Mouse (Mus musculus) midbrain, embryonic 16.5 days (tissue): Measurements from ENCODE around the gene Grhl1. TPM values are rescaled to one million over a fixed set of nuclear protein-coding genes. Genes with fewer than 3 reads are reported as not detected.

Experiments
- ATAC-seq: fragments of 200-750 bp; cut with Nextera tagmentation; 2 replicates; pipeline ENCODE4 v1.8.0; 2017; ENCODE audit warnings: moderate TSS enrichment
- H3K27ac ChIP-seq: fragments of 300-500 bp; sonication (generic); 2 replicates; pipeline ENCODE4 v1.5.1; 2014; ENCODE audit warnings: mild to moderate bottlenecking, low read length, mixed read lengths
- H3K27me3 ChIP-seq: fragments of 300-500 bp; sonication (generic); 2 replicates; pipeline ENCODE4 v1.6.1; 2014; ENCODE audit warnings: low read depth, low read length, mixed read lengths; ENCODE audit not compliant: control insufficient read depth, insufficient read depth
- H3K36me3 ChIP-seq: fragments of 300-500 bp; sonication (generic); 2 replicates; pipeline ENCODE4 v1.6.1; 2014; ENCODE audit warnings: mild to moderate bottlenecking, low read length, moderate library complexity, mixed read lengths; ENCODE audit not compliant: control insufficient read depth, insufficient read depth
- H3K4me1 ChIP-seq: fragments of 300-500 bp; sonication (generic); 2 replicates; pipeline ENCODE4 v1.6.1; 2014; ENCODE audit warnings: mild to moderate bottlenecking, low read length, mixed read lengths; ENCODE audit not compliant: control insufficient read depth, insufficient read depth
- H3K4me2 ChIP-seq: fragments of 300-500 bp; sonication (generic); 2 replicates; pipeline ENCODE4 v1.6.1; 2014; ENCODE audit warnings: mild to moderate bottlenecking, low read length, mixed read lengths
- H3K4me3 ChIP-seq: fragments of 300-500 bp; sonication (generic); 2 replicates; pipeline ENCODE4 v1.5.1; 2014; ENCODE audit warnings: low read depth, mild to moderate bottlenecking, low read length, moderate library complexity, mixed read lengths
- H3K9ac ChIP-seq: fragments of 300-500 bp; sonication (generic); 2 replicates; pipeline ENCODE4 v1.6.1; 2014; ENCODE audit warnings: low read depth, low read length, mixed read lengths
- H3K9me3 ChIP-seq: fragments of 300-500 bp; sonication (generic); replicated peaks from 2 replicates; pipeline ENCODE4 v1.6.1; 2014; ENCODE audit warnings: mild to moderate bottlenecking, low read length, mixed read lengths; ENCODE audit not compliant: control insufficient read depth, poor library complexity, severe bottlenecking
- WGBS: fragments of 180-500 bp; shearing (Covaris S2); extraction: QIAGEN DNeasy Blood & Tissue Kit; methylation state at CpG from one replicate; pipeline ENCODE4 v1.1.7; 2014; 5-methylcytosine and 5-hydroxymethylcytosine counted together
- polyA plus RNA-seq: library from polyadenylated mRNA; unstranded; fragments of >200 nt; fragmentation: Nextera tagmentation; extraction: Ambion mirVana; gene quantifications from 2 replicates; pipeline ENCODE4 v1.2.1, GENCODE M21; 2015

Grhl1 gene
- polyA plus RNA-seq, 1 experiment from 2014 or later, result 1.7 TPM

GRCm38 (mm10) chr12:24645901-24646300 lies 73.8 kb downstream of the Grhl1 start:
- Histone ChIP-seq H3K9ac (no peak overlapping the region), H3K27me3 (no peaks in the 10 kb centered on the region), H3K36me3 (no peaks in the 10 kb centered on the region), H3K27ac (no peak overlapping the region), H3K4me2 (no peak overlapping the region), H3K4me1 (peaks cover 10% of the 10 kb centered on the region), H3K9me3 (no peaks in the 10 kb centered on the region), H3K4me3 (no peak overlapping the region)
- no peak for ATAC-seq
- WGBS, result 81% methylated on average over 6 of the region's 6 CpGs

DNA sequence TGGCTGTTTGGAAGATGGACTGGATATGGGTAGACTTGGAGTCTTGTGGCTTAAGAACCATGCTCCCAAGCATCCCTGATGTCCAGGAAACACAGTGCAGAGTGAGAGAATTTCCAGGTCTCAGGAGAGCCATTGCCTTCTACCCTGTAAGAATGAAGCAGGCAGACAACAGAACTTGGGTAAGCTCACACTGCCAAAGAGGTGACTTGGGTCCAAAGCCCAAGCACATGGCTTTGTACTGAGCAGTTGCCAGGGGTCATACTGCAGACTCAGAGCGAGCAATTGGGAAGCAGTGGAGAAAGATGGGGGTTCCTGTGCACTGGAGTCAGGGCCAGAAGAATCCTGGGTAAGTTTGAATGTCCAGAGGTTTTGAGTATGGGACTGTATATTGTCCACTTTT lies 76.0 kb downstream of the Grhl1 start:
- Histone ChIP-seq H3K4me2 (no peak overlapping the region), H3K27me3 (no peaks in the 10 kb centered on the region), H3K4me3 (no peak overlapping the region), H3K9me3 (no peaks in the 10 kb centered on the region), H3K27ac (no peak overlapping the region), H3K9ac (no peak overlapping the region), H3K4me1 (peaks cover 18% of the 10 kb centered on the region), H3K36me3 (no peaks in the 10 kb centered on the region)
- 62% methylated on average over 1 of the region's 1 CpGs for WGBS
- ATAC-seq, result no peak

- H3K4me2 ChIP-seq, result peak overlapping the region; percentile 75
- ATAC-seq, result peak; percentile 22
- H3K27ac ChIP-seq, result peak overlapping the region; percentile 90
- no peaks in the 10 kb centered on the region for H3K9me3 ChIP-seq
- H3K9ac ChIP-seq, result peak overlapping the region; percentile 97
- peak overlapping the region; percentile 91 for H3K4me3 ChIP-seq
- no peaks in the 10 kb centered on the region for H3K27me3 ChIP-seq
- H3K4me1 ChIP-seq, result peaks cover 21% of the 10 kb centered on the region
- 4% methylated on average over 22 of the region's 22 CpGs for WGBS
- H3K36me3 ChIP-seq, result peaks cover 8% of the 10 kb centered on the region; the same call in 1 of the 2 replicates
These were observed 78.5 kb downstream of the Grhl1 start for GRCm38 (mm10) chr12:24650415-24651062.

DNA sequence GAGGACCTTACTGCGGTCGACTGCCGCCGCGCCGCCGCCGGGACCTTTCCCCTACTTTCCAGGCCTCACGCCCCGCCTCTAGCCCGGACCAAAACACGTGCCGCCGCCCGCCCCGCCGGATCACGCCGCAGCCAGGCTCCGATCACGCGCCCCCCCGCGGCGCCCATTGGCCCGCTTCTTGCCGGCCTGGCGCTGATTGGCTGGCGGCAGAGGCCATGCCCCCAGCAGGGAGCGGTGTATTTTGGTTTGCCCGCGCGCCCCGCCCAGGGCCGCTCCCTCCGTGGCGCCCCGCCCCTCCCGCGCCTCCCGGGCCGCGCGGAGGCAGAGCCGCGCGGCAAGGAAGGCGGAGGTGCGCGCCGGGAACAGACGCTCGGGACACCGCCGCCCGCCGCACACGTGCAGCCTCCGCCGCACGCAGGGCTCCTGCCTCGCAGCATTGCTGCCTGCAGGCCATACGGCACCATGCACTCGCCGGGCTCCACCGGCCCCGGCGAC lies 79.0 kb downstream of the Grhl1 start, which contains the start of gene Klf11:
Gene Klf11, plus strand, starts transcription at position 212 of the 495 bp plus-strand sequence.
- Histone ChIP-seq H3K4me3 (peak within 1 kb of the TSS; percentile 91), H3K27ac (peak within 1 kb of the TSS; percentile 90), H3K9ac (peak within 1 kb of the TSS; percentile 97), H3K9me3 (no peaks in the 10 kb centered on the region), H3K4me1 (peaks cover 22% of the 10 kb centered on the region), H3K4me2 (peak within 1 kb of the TSS; percentile 75), H3K27me3 (no peaks in the 10 kb centered on the region), H3K36me3 (peaks cover 11% of the 10 kb centered on the region; the same call in 1 of the 2 replicates)
- under 1% methylated on average over 47 of the region's 68 CpGs for WGBS
- peak; percentile 92 for ATAC-seq

GRCm38 (mm10) chr12:24651642-24652342 lies 79.7 kb downstream of the Grhl1 start:
- H3K27ac ChIP-seq, result peak overlapping the region; percentile 90
- ATAC-seq, result peak; percentile 83
- H3K4me3 ChIP-seq, result peak overlapping the region; percentile 91
- peaks cover 29% of the 10 kb centered on the region for H3K4me1 ChIP-seq
- H3K36me3 ChIP-seq, result peaks cover 11% of the 10 kb centered on the region; the same call in 1 of the 2 replicates
- no peaks in the 10 kb centered on the region for H3K27me3 ChIP-seq
- H3K4me2 ChIP-seq, result peak overlapping the region; percentile 75
- 1% methylated on average over 33 of the region's 36 CpGs for WGBS
- H3K9ac ChIP-seq, result peak overlapping the region; percentile 97
- H3K9me3 ChIP-seq, result no peaks in the 10 kb centered on the region

- peaks cover 41% of the 10 kb centered on the region for H3K4me1 ChIP-seq
- H3K9ac ChIP-seq, result no peak overlapping the region
- no peak overlapping the region for H3K27ac ChIP-seq
- H3K36me3 ChIP-seq, result peaks cover 11% of the 10 kb centered on the region; the same call in 1 of the 2 replicates
- no peak overlapping the region for H3K4me3 ChIP-seq
- H3K9me3 ChIP-seq, result no peaks in the 10 kb centered on the region
- ATAC-seq, result no peak
- no peak overlapping the region for H3K4me2 ChIP-seq
- WGBS, result 86% methylated on average over 16 of the region's 16 CpGs
- no peaks in the 10 kb centered on the region for H3K27me3 ChIP-seq
These were observed 82.2 kb downstream of the Grhl1 start for GRCm38 (mm10) chr12:24654065-24654862.

DNA sequence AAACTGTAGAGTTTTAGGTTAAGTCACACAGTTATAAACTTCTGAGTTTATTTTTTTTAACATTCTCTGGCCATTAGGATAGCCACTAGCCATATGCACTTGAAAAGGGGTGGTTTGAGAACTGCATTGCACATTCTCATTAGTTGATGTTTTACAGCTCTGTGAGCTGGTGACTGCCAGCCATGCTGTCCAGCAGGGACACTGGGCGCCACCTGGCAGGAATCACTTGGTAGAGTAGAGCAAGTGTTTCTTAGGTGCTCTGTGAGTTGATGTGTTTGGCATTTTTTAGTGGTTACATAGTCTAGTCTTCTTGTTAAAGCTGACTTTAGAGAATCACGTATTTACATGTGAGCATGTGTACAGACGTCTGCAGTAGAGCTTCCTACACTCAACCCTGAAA lies 84.4 kb downstream of the Grhl1 start:
- peaks cover 35% of the 10 kb centered on the region for H3K4me1 ChIP-seq
- 0 out of 2 replicates have a peak overlapping the region, but pooled peaks have one; percentile 8 for H3K4me3 ChIP-seq
- peak overlapping the region; percentile 1 for H3K4me2 ChIP-seq
- no peaks in the 10 kb centered on the region for H3K27me3 ChIP-seq
- no peak overlapping the region for H3K27ac ChIP-seq
- no peak overlapping the region for H3K9ac ChIP-seq
- no peaks in the 10 kb centered on the region for H3K9me3 ChIP-seq
- no peak for ATAC-seq
- peaks cover 13% of the 10 kb centered on the region for H3K36me3 ChIP-seq
- WGBS, result 65% methylated on average over 3 of the region's 3 CpGs

- Histone ChIP-seq H3K27me3 (no peaks in the 10 kb centered on the region), H3K9me3 (no peaks in the 10 kb centered on the region), H3K4me2 (no peak overlapping the region), H3K4me3 (no peak overlapping the region), H3K4me1 (peaks cover 24% of the 10 kb centered on the region), H3K27ac (no peak overlapping the region), H3K9ac (no peak overlapping the region), H3K36me3 (peaks cover 13% of the 10 kb centered on the region)
- no peak for ATAC-seq
- WGBS, result 97% methylated on average over 4 of the region's 4 CpGs
These were observed 86.9 kb downstream of the Grhl1 start for GRCm38 (mm10) chr12:24658998-24659397.
